16 mouse cellular contexts compared by ENCODE assay signal in the genomic region with DNA sequence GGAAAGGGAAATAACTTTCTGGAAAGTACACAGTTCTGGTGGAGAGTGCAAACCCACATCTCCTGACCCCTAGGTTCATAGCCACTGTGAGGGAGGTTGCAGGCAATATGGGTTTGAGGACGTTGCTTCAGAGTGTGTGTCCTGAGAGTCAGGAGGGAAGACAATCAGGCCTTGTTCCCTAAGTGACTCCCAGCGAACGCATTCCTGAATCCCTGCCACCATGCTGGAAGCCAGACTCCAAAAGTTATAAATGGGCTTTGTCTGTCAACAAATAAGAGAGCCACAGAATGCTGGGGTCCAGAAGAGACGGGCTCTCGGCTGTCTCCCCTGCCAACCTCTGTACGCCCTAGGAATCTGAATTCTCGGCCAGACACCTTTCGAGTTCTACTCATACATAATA. TPM values are rescaled to one million over a fixed set of nuclear protein-coding genes. Genes with fewer than 3 reads are reported as not detected.
DNase-seq lines count a peak whose midpoint lies in the region; ATAC-seq and TF ChIP-seq lines count a peak whose summit lies in the region.
"Had no signal": no experiment of that assay in that cellular context is flagged by ENCODE, and none has a peak within 500 bp of the region (broad histone marks: within the 10 kb centered on the region; RNA-seq: fewer than 3 reads in every experiment).

No protein-coding gene starts in this region.

- H3K9ac ChIP-seq in heart, adult 2 months (ENCODE audit: low read depth, low read length): no peak overlapping the region
- no peak overlapping the region for H3K9ac ChIP-seq in heart, embryonic 11.5 days (ENCODE audit: low read depth, low read length)
- no peak overlapping the region for H3K9ac ChIP-seq in hindbrain, embryonic 13.5 days
- H3K9ac ChIP-seq in neural tube, embryonic 14.5 days (replicated peaks; ENCODE audit: low read depth, low read length): no peak overlapping the region
- H3K9ac ChIP-seq: liver, embryonic 14.5 days; neural tube, embryonic 12.5 days had no signal

- no peak for TF ChIP-seq CTCF in heart, adult 2 months (IDR thresholded peaks at IDR 0.05)

- H3K27me3 ChIP-seq in heart, adult 2 months (ENCODE audit: control insufficient read depth, insufficient read depth, low read length): no peaks in the 10 kb centered on the region
- H3K27me3 ChIP-seq in heart, embryonic 11.5 days (ENCODE audit: control insufficient read depth, insufficient read depth, low read length): no peaks in the 10 kb centered on the region; the same call in 1 of the 2 replicates
- peaks cover 11% of the 10 kb centered on the region; the same call in 1 of the 2 replicates for H3K27me3 ChIP-seq in hindbrain, embryonic 13.5 days
- H3K27me3 ChIP-seq in neural tube, embryonic 14.5 days (ENCODE audit: control insufficient read depth, insufficient read depth, low read length): no peaks in the 10 kb centered on the region
- H3K27me3 ChIP-seq: neural tube, embryonic 12.5 days; Patski had no signal

- intact Hi-C loops in heart, adult 2 months (cut with DNase I): loop anchor here (5.0 to 10.0 kb wide), 3 partner anchors 43 to 505 kb away; no protein-coding TSS in a partner anchor

- ATAC-seq in heart, embryonic 11.5 days (replicated peaks; ENCODE audit: insufficient number of reproducible peaks, low FRiP score, low TSS enrichment): no peak
- ATAC-seq in hindbrain, embryonic 13.5 days (ENCODE audit: low FRiP score): peak; percentile 59; the same call in 1 of the 2 replicates
- ATAC-seq in neural tube, embryonic 14.5 days (ENCODE audit: low read depth): peak; percentile 68; the same call in 1 of the 2 replicates
- ATAC-seq: forebrain, embryonic 16.5 days; Patski had no signal

- DNase-seq in heart, adult 2 months: peak; percentile 49 to 72
- DNase-seq in heart, adult 9 months (ENCODE audit: low spot score in 2 of 2): peak; percentile 58 to 64
- DNase-seq in urinary bladder, postnatal 25 days (ENCODE audit: low spot score): no peak
- DNase-seq in testis, postnatal 14 days (ENCODE audit: low spot score): no peak
- DNase-seq: adrenal gland, postnatal 14 days; gastrocnemius, postnatal 36 days; kidney, adult 11 months; right cerebral cortex, postnatal 14 days; thymus, postnatal 36 days had no signal

- peak; percentile 76 for TF ChIP-seq EP300 in heart, adult 2 months (IDR thresholded peaks at IDR 0.05; ENCODE audit: insufficient read depth, low read depth, low read length)

- H3K9me3 ChIP-seq in heart, embryonic 11.5 days (replicated peaks; ENCODE audit: control insufficient read depth, low read length): no peaks in the 10 kb centered on the region
- no peaks in the 10 kb centered on the region for H3K9me3 ChIP-seq in hindbrain, embryonic 13.5 days
- no peaks in the 10 kb centered on the region for H3K9me3 ChIP-seq in neural tube, embryonic 14.5 days (ENCODE audit: control insufficient read depth, low read length)
- H3K9me3 ChIP-seq: neural tube, embryonic 12.5 days had no signal

- H3K4me2 ChIP-seq in heart, embryonic 11.5 days: no peak overlapping the region
- H3K4me2 ChIP-seq in hindbrain, embryonic 13.5 days: no peak overlapping the region
- H3K4me2 ChIP-seq in neural tube, embryonic 14.5 days (ENCODE audit: low read depth, low read length): no peak overlapping the region
- H3K4me2 ChIP-seq: neural tube, embryonic 12.5 days had no signal

- peaks cover 3% of the 10 kb centered on the region for H3K4me1 ChIP-seq in heart, adult 2 months (ENCODE audit: control insufficient read depth, insufficient read depth, low read length)
- no peaks in the 10 kb centered on the region for H3K4me1 ChIP-seq in heart, embryonic 11.5 days (ENCODE audit: control insufficient read depth, insufficient read depth, low read length)
- H3K4me1 ChIP-seq in hindbrain, embryonic 13.5 days (replicated peaks): peaks cover 27% of the 10 kb centered on the region
- peaks cover 7% of the 10 kb centered on the region; the same call in 1 of the 2 replicates for H3K4me1 ChIP-seq in neural tube, embryonic 14.5 days (ENCODE audit: control insufficient read depth, insufficient read depth, low read length)

- H3K4me3 ChIP-seq in heart, adult 2 months: no peak overlapping the region
- H3K4me3 ChIP-seq in heart, embryonic 11.5 days (ENCODE audit: low read depth, low read length): no peak overlapping the region
- no peak overlapping the region for H3K4me3 ChIP-seq in hindbrain, embryonic 13.5 days
- no peak overlapping the region for H3K4me3 ChIP-seq in neural tube, embryonic 14.5 days (ENCODE audit: low read depth, low read length)
- H3K4me3 ChIP-seq: neural tube, embryonic 12.5 days had no signal

- TF ChIP-seq POLR2A in heart, adult 2 months (IDR thresholded peaks at IDR 0.05; ENCODE audit: insufficient read depth, low read depth, low read length): no peak

- no peaks in the 10 kb centered on the region for H3K79me2 ChIP-seq in heart, adult 2 months (replicated peaks; ENCODE audit: control insufficient read depth, insufficient read depth, low read length)

- no peaks in the 10 kb centered on the region for H3K36me3 ChIP-seq in heart, adult 2 months (ENCODE audit: control insufficient read depth, insufficient read depth, low read length)
- H3K36me3 ChIP-seq in heart, embryonic 11.5 days (ENCODE audit: control insufficient read depth, insufficient read depth, low read length): no peaks in the 10 kb centered on the region
- H3K36me3 ChIP-seq in hindbrain, embryonic 13.5 days: no peaks in the 10 kb centered on the region
- H3K36me3 ChIP-seq in neural tube, embryonic 14.5 days (ENCODE audit: control insufficient read depth, insufficient read depth, low read length): no peaks in the 10 kb centered on the region
- H3K36me3 ChIP-seq: neural tube, embryonic 12.5 days had no signal

- 33% methylated on average over 8 of the region's 8 CpGs for WGBS in heart, adult 2 months
- WGBS in heart, embryonic 11.5 days (ENCODE audit: insufficient replicate concordance): 55% methylated on average over 8 of the region's 8 CpGs
- whole genome bisulfite sequencing in hindbrain, embryonic 13.5 days: 31% methylated on average over 8 of the region's 8 CpGs
- 30% methylated on average over 8 of the region's 8 CpGs for WGBS in neural tube, embryonic 14.5 days

- H3K27ac ChIP-seq in heart, adult 2 months: peak overlapping the region; percentile 48
- no peak overlapping the region for H3K27ac ChIP-seq in heart, embryonic 11.5 days (ENCODE audit: low read depth, low read length)
- peak overlapping the region; percentile 58 for H3K27ac ChIP-seq in hindbrain, embryonic 13.5 days
- H3K27ac ChIP-seq in neural tube, embryonic 14.5 days (ENCODE audit: low read depth, low read length): no peak overlapping the region
- H3K27ac ChIP-seq: liver, embryonic 14.5 days; neural tube, embryonic 12.5 days had no signal

RNA-seq across cellular contexts. Expression of gene Rplp1, which starts 24.5 kb away (rescaled TPM):
- total RNA-seq in heart, adult 2 months (2021): 1,000 to 10,000 TPM; 1,490 to 1,640 TPM
- polyA plus RNA-seq in heart, adult 2 months (2012; rRNA removed): 2,522 and 4,232 TPM in 2 replicates
- polyA plus RNA-seq in heart, embryonic 11.5 days (2014; fragmentation: Nextera tagmentation; extraction: Ambion mirVana): 963 and 1,096 TPM in 2 replicates
- 917 and 923 TPM in 2 replicates for polyA plus RNA-seq in hindbrain, embryonic 13.5 days (2015; fragmentation: Nextera tagmentation; extraction: Ambion mirVana)
- 964 and 1,031 TPM in 2 replicates for polyA plus RNA-seq in neural tube, embryonic 14.5 days (2014; fragmentation: Nextera tagmentation; extraction: Ambion mirVana)

RNA-seq across cellular contexts. Expression of gene Kif23, which starts 56.7 kb away (rescaled TPM):
- total RNA-seq in heart, adult 2 months (2021): under 1 TPM; 0.52 to 0.68 TPM
- 0.45 and 1.0 TPM in 2 replicates for polyA plus RNA-seq in heart, adult 2 months (2012; rRNA removed)
- 92.5 and 103 TPM in 2 replicates for polyA plus RNA-seq in heart, embryonic 11.5 days (2014; fragmentation: Nextera tagmentation; extraction: Ambion mirVana)
- polyA plus RNA-seq in hindbrain, embryonic 13.5 days (2015; fragmentation: Nextera tagmentation; extraction: Ambion mirVana): 18.6 and 22.2 TPM in 2 replicates
- polyA plus RNA-seq in neural tube, embryonic 14.5 days (2014; fragmentation: Nextera tagmentation; extraction: Ambion mirVana): 7.6 and 12.9 TPM in 2 replicates

Comparison
In these comparisons a context has a peak if more than half of its experiments do, and no peak if none do; other contexts are left out.
1. H3K27ac ChIP-seq: peak in heart, adult 2 months (single experiment) and hindbrain, embryonic 13.5 days (single experiment); none in heart, embryonic 11.5 days (single experiment) and neural tube, embryonic 14.5 days (single experiment).
2. DNase-seq: peak in heart, adult 2 months (2 of 2) and heart, adult 9 months (2 of 2); none in urinary bladder, postnatal 25 days (single experiment) and testis, postnatal 14 days (single experiment).